Mouse (Mus musculus) common myeloid progenitor, adult 5-6 weeks (primary cell): Measurements from ENCODE around the gene Limk1. TPM values are rescaled to one million over a fixed set of nuclear protein-coding genes. Genes with fewer than 3 reads are reported as not detected.
"Not testable (repeated sequence)": the region's sequence is repeated elsewhere in the genome, so short reads cannot be mapped to it uniquely, and the experiment has no call there.

Experiments used
- ATAC-seq: replicated peaks from 2 replicates; pipeline ENCODE4 v1.8.0; 2016; ENCODE audit warnings: low read depth, mild to moderate bottlenecking, moderate TSS enrichment, inconsistent platforms; ENCODE audit not compliant: poor library complexity, severe bottlenecking
- total RNA-seq: library from RNA; stranded (forward); fragments of 200-1000, 187-1606 nt; gene quantifications from 2 replicates; pipeline ENCODE4 v1.2.3, GENCODE M21; 2017

The Limk1 gene
- total RNA-seq, 1 experiment from 2014 or later = 15.1 TPM

- ATAC-seq = no peak
Observed at GRCm38 (mm10) chr5:134678827-134679546, 9.4 kb downstream of the Limk1 start.

GRCm38 (mm10) chr5:134678031-134678430 lies 10.4 kb downstream of the Limk1 start:
- ATAC-seq = peak; percentile 84

- ATAC-seq = no peak
Observed at GRCm38 (mm10) chr5:134677491-134677890, 10.9 kb downstream of the Limk1 start.

GRCm38 (mm10) chr5:134675956-134676759 lies 12.2 kb downstream of the Limk1 start:
- ATAC-seq = peak; percentile 56

GRCm38 (mm10) chr5:134674977-134675376 lies 13.4 kb downstream of the Limk1 start:
- no peak for ATAC-seq

- no peak for ATAC-seq
Observed at GRCm38 (mm10) chr5:134672611-134673010, 15.8 kb downstream of the Limk1 start.

- no peak for ATAC-seq
Observed at GRCm38 (mm10) chr5:134672198-134672516, 16.2 kb downstream of the Limk1 start.

- ATAC-seq = no peak
Observed at GRCm38 (mm10) chr5:134671335-134672197, 16.8 kb downstream of the Limk1 start.

- ATAC-seq = no peak
Observed at GRCm38 (mm10) chr5:134669001-134669708, 19.2 kb downstream of the Limk1 start.

- ATAC-seq = no peak
Observed at GRCm38 (mm10) chr5:134668495-134668894, 19.9 kb downstream of the Limk1 start.

GRCm38 (mm10) chr5:134656708-134657107 lies 31.7 kb downstream of the Limk1 start:
- ATAC-seq = no peak

- ATAC-seq = no peak
Observed at GRCm38 (mm10) chr5:134652015-134652414, 36.4 kb downstream of the Limk1 start.

GRCm38 (mm10) chr5:134650926-134651325 lies 37.5 kb downstream of the Limk1 start:
- ATAC-seq = peak; percentile 82

GRCm38 (mm10) chr5:134648976-134649375 lies 39.4 kb downstream of the Limk1 start:
- ATAC-seq = not testable (repeated sequence)

GRCm38 (mm10) chr5:134647394-134647793 lies 41.0 kb downstream of the Limk1 start:
- no peak for ATAC-seq

- no peak for ATAC-seq
Observed at GRCm38 (mm10) chr5:134646461-134646860, 41.9 kb downstream of the Limk1 start.

GRCm38 (mm10) chr5:134644643-134645118 lies 43.7 kb downstream of the Limk1 start:
- ATAC-seq = no peak

GRCm38 (mm10) chr5:134644121-134644520 lies 44.3 kb downstream of the Limk1 start:
- ATAC-seq = no peak

- no peak for ATAC-seq
Observed at GRCm38 (mm10) chr5:134640371-134640770, 48.0 kb downstream of the Limk1 start.

- peak; percentile 89 for ATAC-seq
Observed at GRCm38 (mm10) chr5:134639269-134639682, 49.1 kb downstream of the Limk1 start, which contains the start of gene Eif4h. TSS of gene Eif4h (minus strand) at chr5:134639490.
